Mouse (Mus musculus): ENCODE data around the gene Fyb. TPM values are rescaled to one million over a fixed set of nuclear protein-coding genes. Genes with fewer than 3 reads are reported as not detected.

The Fyb gene
- polyA plus RNA-seq (2017; shearing (Covaris generic)) = 623 TPM

GRCm38 (mm10) chr15:6522653-6523167 is at the start of gene Fyb:
Fyb (plus strand) TSS chr15:6522853.

GRCm38 (mm10) chr15:6707936-6708525 is 185.4 kb downstream of the Fyb start, which contains the start of gene Rictor:
Rictor (plus strand) TSS chr15:6708379.

Other genes starting within 250 kb of the Fyb start
- gene Dab2, start 223.1 kb upstream of the Fyb start, polyA plus RNA-seq (2017; shearing (Covaris generic)) = not detected
- gene C9, start 77.5 kb upstream of the Fyb start, polyA plus RNA-seq (2017; shearing (Covaris generic)) = not detected
- 81.4 TPM for gene Rictor, start 185.5 kb downstream of the Fyb start, polyA plus RNA-seq (2017; shearing (Covaris generic))